8 mouse cellular contexts compared by ENCODE assay signal in the genomic region with DNA sequence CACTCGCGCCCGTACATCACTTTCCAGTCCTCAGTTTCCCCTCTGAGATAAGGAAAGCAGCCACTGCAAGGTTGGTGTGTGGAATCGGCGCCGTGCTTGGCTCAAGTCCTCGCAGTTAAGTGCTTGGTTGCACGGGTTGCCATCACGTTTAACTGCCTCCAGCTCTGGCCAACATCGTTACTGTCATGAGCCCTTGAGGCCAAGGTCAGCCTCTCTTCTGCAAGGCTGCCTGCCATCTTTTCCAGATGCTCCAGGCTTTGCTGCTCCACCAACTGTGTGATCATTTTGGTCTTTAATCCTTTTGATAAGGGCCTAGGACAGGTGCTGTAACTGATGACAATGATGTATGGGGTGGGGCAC. TPM values are rescaled to one million over a fixed set of nuclear protein-coding genes. Genes with fewer than 3 reads are reported as not detected.
A peak's percentile ranks its signal among the peaks of the same experiment; 100 is the strongest.
DNase-seq lines count a peak whose midpoint lies in the region; ATAC-seq and TF ChIP-seq lines count a peak whose summit lies in the region.

No protein-coding gene starts in this region.

- H3K9ac ChIP-seq in kidney, embryonic 16.5 days (replicated peaks; ENCODE audit: low read length), result peak overlapping the region; percentile 95
- peak overlapping the region; percentile 70 for H3K9ac ChIP-seq in hindbrain, embryonic 15.5 days

- no peaks in the 10 kb centered on the region for H3K9me3 ChIP-seq in kidney, embryonic 16.5 days (ENCODE audit: low read length)
- no peaks in the 10 kb centered on the region for H3K9me3 ChIP-seq in hindbrain, embryonic 15.5 days

- H3K4me3 ChIP-seq in kidney, embryonic 16.5 days (ENCODE audit: low read length), result peak overlapping the region; percentile 86
- peak overlapping the region; percentile 80 for H3K4me3 ChIP-seq in bone marrow, adult 2 months (replicated peaks; ENCODE audit: control insufficient read depth, low read depth, low read length)
- H3K4me3 ChIP-seq in hindbrain, embryonic 15.5 days, result peak overlapping the region; percentile 63

- no peaks in the 10 kb centered on the region for H3K27me3 ChIP-seq in kidney, embryonic 16.5 days (ENCODE audit: insufficient read depth, low read length)
- no peaks in the 10 kb centered on the region for H3K27me3 ChIP-seq in hindbrain, embryonic 15.5 days

- TF ChIP-seq CTCF in bone marrow, adult 2 months (IDR thresholded peaks at IDR 0.05; ENCODE audit: control insufficient read depth, insufficient read depth, low read length), result no peak

- DNase-seq in kidney, adult 8-10 months, result no peak
- peak; percentile 25 for DNase-seq in neural tube, embryonic 10.5 days (ENCODE audit: extremely low spot score, low spot score)
- DNase-seq in left cerebral cortex, postnatal 36 days (ENCODE audit: low spot score in 2 of 2), result no peak
- DNase-seq in cerebellum, postnatal 4 days (ENCODE audit: low spot score in 2 of 2), result no peak
- DNase-seq in testis, postnatal 14 days (ENCODE audit: low spot score), result no peak

- H3K4me2 ChIP-seq in kidney, embryonic 16.5 days (replicated peaks; ENCODE audit: low read depth, low read length), result peak overlapping the region; percentile 95
- peak overlapping the region; percentile 82 for H3K4me2 ChIP-seq in hindbrain, embryonic 15.5 days

- peaks cover 2% of the 10 kb centered on the region for H3K36me3 ChIP-seq in kidney, embryonic 16.5 days (ENCODE audit: insufficient read depth, low read length)
- peaks cover 7% of the 10 kb centered on the region; the same call in 1 of the 2 replicates for H3K36me3 ChIP-seq in hindbrain, embryonic 15.5 days

- no peak for ATAC-seq in kidney, embryonic 16.5 days (ENCODE audit: low FRiP score, low TSS enrichment)
- no peak for ATAC-seq in hindbrain, embryonic 15.5 days (ENCODE audit: low FRiP score, low read depth)

- H3K4me1 ChIP-seq in kidney, embryonic 16.5 days (ENCODE audit: insufficient read depth, low read length), result peaks cover 31% of the 10 kb centered on the region
- H3K4me1 ChIP-seq in bone marrow, adult 2 months (ENCODE audit: control insufficient read depth, insufficient read depth, low read length), result peaks cover 4% of the 10 kb centered on the region
- H3K4me1 ChIP-seq in hindbrain, embryonic 15.5 days (replicated peaks), result peaks cover 29% of the 10 kb centered on the region

- TF ChIP-seq POLR2A in bone marrow, adult 2 months (IDR thresholded peaks at IDR 0.05; ENCODE audit: borderline replicate concordance, control insufficient read depth, low read depth, low read length), result no peak

- intact Hi-C loops in left cerebral cortex, postnatal 36 days (cut with DNase I), result no loop called here

- WGBS in kidney, embryonic 16.5 days, result 4% methylated on average over 10 of the region's 10 CpGs
- WGBS in bone marrow, adult 2 months, result 3% methylated on average over 10 of the region's 10 CpGs
- 5% methylated on average over 10 of the region's 10 CpGs for WGBS in hindbrain, embryonic 15.5 days

- peak overlapping the region; percentile 79 for H3K27ac ChIP-seq in kidney, embryonic 16.5 days (ENCODE audit: low read length)
- H3K27ac ChIP-seq in bone marrow, adult 2 months (ENCODE audit: control insufficient read depth, insufficient read depth, low read depth, low read length, poor library complexity), result no peak overlapping the region
- peak overlapping the region; percentile 75 for H3K27ac ChIP-seq in hindbrain, embryonic 15.5 days (replicated peaks)

RNA-seq across cellular contexts. Expression of a gene that starts 0.7 kb away (rescaled TPM):
- polyA plus RNA-seq in kidney, embryonic 16.5 days (2015; fragmentation: Nextera tagmentation; extraction: Ambion mirVana), result 92.9 and 94.9 TPM in 2 replicates
- polyA plus RNA-seq in bone marrow, adult 2 months (2011; ENCODE audit: insufficient read depth, insufficient read length, low replicate concordance, missing spikeins), result 10.2 and 11.0 TPM in 2 replicates
- polyA plus RNA-seq in hindbrain, embryonic 15.5 days (2015; fragmentation: Nextera tagmentation; extraction: Ambion mirVana), result 99.8 and 110 TPM in 2 replicates
- total RNA-seq in left cerebral cortex, postnatal 36 days (2021), result 10 to 100 TPM; 35.4 to 36.3 TPM

RNA-seq across cellular contexts. Expression of a gene that starts 4.8 kb away (rescaled TPM):
- polyA plus RNA-seq in kidney, embryonic 16.5 days (2015; fragmentation: Nextera tagmentation; extraction: Ambion mirVana), result 5.1 and 5.2 TPM in 2 replicates
- not detected in 2 replicates for polyA plus RNA-seq in bone marrow, adult 2 months (2011; ENCODE audit: insufficient read depth, insufficient read length, low replicate concordance, missing spikeins)
- polyA plus RNA-seq in hindbrain, embryonic 15.5 days (2015; fragmentation: Nextera tagmentation; extraction: Ambion mirVana), result 1.3 and 1.8 TPM in 2 replicates
- 1 to 10 TPM; 6.7 to 8.5 TPM for total RNA-seq in left cerebral cortex, postnatal 36 days (2021)

RNA-seq across cellular contexts. Expression of a gene that starts 21.9 kb away (rescaled TPM):
- 39.0 and 42.7 TPM in 2 replicates for polyA plus RNA-seq in kidney, embryonic 16.5 days (2015; fragmentation: Nextera tagmentation; extraction: Ambion mirVana)
- polyA plus RNA-seq in bone marrow, adult 2 months (2011; ENCODE audit: insufficient read depth, insufficient read length, low replicate concordance, missing spikeins), result 30.0 and 32.4 TPM in 2 replicates
- 43.3 and 44.5 TPM in 2 replicates for polyA plus RNA-seq in hindbrain, embryonic 15.5 days (2015; fragmentation: Nextera tagmentation; extraction: Ambion mirVana)
- 10 to 100 TPM; 36.1 to 39.8 TPM for total RNA-seq in left cerebral cortex, postnatal 36 days (2021)

RNA-seq across cellular contexts. Expression of a gene that starts 26.5 kb away (rescaled TPM):
- 7.7 and 8.0 TPM in 2 replicates for polyA plus RNA-seq in kidney, embryonic 16.5 days (2015; fragmentation: Nextera tagmentation; extraction: Ambion mirVana)
- polyA plus RNA-seq in bone marrow, adult 2 months (2011; ENCODE audit: insufficient read depth, insufficient read length, low replicate concordance, missing spikeins), result 4.1 TPM in 1 of 2 replicates, not detected in the other
- polyA plus RNA-seq in hindbrain, embryonic 15.5 days (2015; fragmentation: Nextera tagmentation; extraction: Ambion mirVana), result 1.9 and 2.4 TPM in 2 replicates
- 1 to 10 TPM; 1.0 to 2.8 TPM for total RNA-seq in left cerebral cortex, postnatal 36 days (2021)
